Mouse (Mus musculus): ENCODE measurements at regions not wholly inside any gene's neighbourhood (a gene's known extent, or its start where the extent isn't known, plus 50 kb on each side); places are given as distances from the start of the nearest gene placed in this dataset.

- Histone ChIP-seq H3K27me3 (ENCODE audit: control insufficient read depth, insufficient read depth, low read length) (no peaks in the 10 kb centered on the region), H3K4me1 (ENCODE audit: control insufficient read depth, insufficient read depth) (no peaks in the 10 kb centered on the region), H3K9me3 (replicated peaks; ENCODE audit: control insufficient read depth, low read length) (no peaks in the 10 kb centered on the region), H3K9ac (replicated peaks; ENCODE audit: low read depth, low read length) (no peak overlapping the region), H3K36me3 (replicated peaks; ENCODE audit: control insufficient read depth, insufficient read depth, low read length) (no peaks in the 10 kb centered on the region), H3K4me3 (ENCODE audit: low read depth, low read length) (no peak overlapping the region), H3K27ac (ENCODE audit: low read depth) (no peak overlapping the region), H3K4me2 (ENCODE audit: low read depth, low read length) (no peak overlapping the region)
- ATAC-seq (ENCODE audit: insufficient read depth, low read depth) = no peak
- TF ChIP-seq CTCF (IDR thresholded peaks at IDR 0.05; ENCODE audit: low read depth) = no peak
- no peak for TF ChIP-seq EP300 (IDR thresholded peaks at IDR 0.05; ENCODE audit: low read depth)
- 71% methylated on average over 3 of the region's 3 CpGs for WGBS
- DNase-seq (ENCODE audit: low spot score) = no peak
These were observed 87.6 kb downstream of the Rpl10-ps3 start for GRCm38 (mm10) chr9:50257162-50257561.

- 61% methylated on average over 5 of the region's 5 CpGs for whole genome bisulfite sequencing
- DNase-seq (ENCODE audit: low spot score) (no peak), ATAC-seq (ENCODE audit: insufficient read depth, low read depth) (no peak)
- Histone ChIP-seq H3K4me1 (ENCODE audit: control insufficient read depth, insufficient read depth) (no peaks in the 10 kb centered on the region), H3K36me3 (replicated peaks; ENCODE audit: control insufficient read depth, insufficient read depth, low read length) (no peaks in the 10 kb centered on the region), H3K9ac (replicated peaks; ENCODE audit: low read depth, low read length) (no peak overlapping the region), H3K27ac (ENCODE audit: low read depth) (no peak overlapping the region), H3K4me2 (ENCODE audit: low read depth, low read length) (no peak overlapping the region), H3K4me3 (ENCODE audit: low read depth, low read length) (no peak overlapping the region), H3K27me3 (ENCODE audit: control insufficient read depth, insufficient read depth, low read length) (no peaks in the 10 kb centered on the region), H3K9me3 (replicated peaks; ENCODE audit: control insufficient read depth, low read length) (no peaks in the 10 kb centered on the region)
- TF ChIP-seq CTCF (IDR thresholded peaks at IDR 0.05; ENCODE audit: low read depth) = no peak
- no peak for TF ChIP-seq EP300 (IDR thresholded peaks at IDR 0.05; ENCODE audit: low read depth)
These were observed 99.6 kb downstream of the Rpl10-ps3 start for GRCm38 (mm10) chr9:50244982-50245671.

GRCm38 (mm10) chr9:50240923-50241322 is 103.8 kb downstream of the Rpl10-ps3 start:
- Histone ChIP-seq H3K27me3 (ENCODE audit: control insufficient read depth, insufficient read depth, low read length) (no peaks in the 10 kb centered on the region), H3K27ac (ENCODE audit: low read depth) (no peak overlapping the region), H3K4me3 (ENCODE audit: low read depth, low read length) (no peak overlapping the region), H3K36me3 (replicated peaks; ENCODE audit: control insufficient read depth, insufficient read depth, low read length) (no peaks in the 10 kb centered on the region), H3K9me3 (replicated peaks; ENCODE audit: control insufficient read depth, low read length) (no peaks in the 10 kb centered on the region), H3K4me2 (ENCODE audit: low read depth, low read length) (no peak overlapping the region), H3K9ac (replicated peaks; ENCODE audit: low read depth, low read length) (no peak overlapping the region), H3K4me1 (ENCODE audit: control insufficient read depth, insufficient read depth) (no peaks in the 10 kb centered on the region)
- ATAC-seq (ENCODE audit: insufficient read depth, low read depth) (no peak), DNase-seq (ENCODE audit: low spot score) (no peak)
- 56% methylated on average over 8 of the region's 8 CpGs for WGBS
- TF ChIP-seq EP300 (IDR thresholded peaks at IDR 0.05; ENCODE audit: low read depth) (no peak), CTCF (IDR thresholded peaks at IDR 0.05; ENCODE audit: low read depth) (no peak)

- DNase-seq (ENCODE audit: low spot score) = no peak
- 42% methylated on average over 1 of the region's 1 CpGs for WGBS
- H3K4me2 ChIP-seq (ENCODE audit: low read depth, low read length) = no peak overlapping the region
- H3K27ac ChIP-seq (ENCODE audit: low read depth) = no peak overlapping the region
- no peak overlapping the region for H3K4me3 ChIP-seq (ENCODE audit: low read depth, low read length)
- no peak for ATAC-seq (ENCODE audit: insufficient read depth, low read depth)
- H3K36me3 ChIP-seq (replicated peaks; ENCODE audit: control insufficient read depth, insufficient read depth, low read length) = no peaks in the 10 kb centered on the region
- H3K27me3 ChIP-seq (ENCODE audit: control insufficient read depth, insufficient read depth, low read length) = no peaks in the 10 kb centered on the region
- no peak for TF ChIP-seq EP300 (IDR thresholded peaks at IDR 0.05; ENCODE audit: low read depth)
- no peak for TF ChIP-seq CTCF (IDR thresholded peaks at IDR 0.05; ENCODE audit: low read depth)
- H3K9ac ChIP-seq (replicated peaks; ENCODE audit: low read depth, low read length) = no peak overlapping the region
- H3K9me3 ChIP-seq (replicated peaks; ENCODE audit: control insufficient read depth, low read length) = no peaks in the 10 kb centered on the region
- H3K4me1 ChIP-seq (ENCODE audit: control insufficient read depth, insufficient read depth) = no peaks in the 10 kb centered on the region
These were observed 108.9 kb downstream of the Rpl10-ps3 start for GRCm38 (mm10) chr9:50235908-50236307.

DNA sequence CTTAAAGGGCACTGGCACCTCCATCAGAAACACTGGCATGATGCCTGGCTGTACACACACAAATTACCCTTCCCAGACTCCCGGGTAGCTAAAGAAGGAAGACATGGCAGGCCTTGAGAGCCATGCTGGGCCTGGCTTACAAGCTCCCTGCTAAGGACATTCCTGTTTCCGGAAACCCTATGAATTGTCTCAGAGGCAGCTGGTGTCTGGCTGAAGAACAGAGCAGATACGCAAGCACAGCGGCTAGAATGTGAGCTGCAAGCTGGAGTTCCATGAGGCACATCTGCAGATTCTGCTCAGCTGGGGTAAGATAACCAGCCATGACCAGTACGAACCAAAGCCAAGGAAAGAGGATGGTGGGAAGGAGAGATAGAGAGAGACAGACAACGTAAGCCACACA is 110.1 kb downstream of the Rpl10-ps3 start:
- H3K36me3 ChIP-seq (replicated peaks; ENCODE audit: control insufficient read depth, insufficient read depth, low read length) = no peaks in the 10 kb centered on the region
- H3K27me3 ChIP-seq (ENCODE audit: control insufficient read depth, insufficient read depth, low read length) = no peaks in the 10 kb centered on the region
- DNase-seq (ENCODE audit: low spot score) = no peak
- TF ChIP-seq CTCF (IDR thresholded peaks at IDR 0.05; ENCODE audit: low read depth) (no peak), EP300 (IDR thresholded peaks at IDR 0.05; ENCODE audit: low read depth) (no peak)
- H3K27ac ChIP-seq (ENCODE audit: low read depth) = no peak overlapping the region
- no peak for ATAC-seq (ENCODE audit: insufficient read depth, low read depth)
- no peak overlapping the region for H3K4me2 ChIP-seq (ENCODE audit: low read depth, low read length)
- 68% methylated on average over 6 of the region's 6 CpGs for WGBS
- no peak overlapping the region for H3K9ac ChIP-seq (replicated peaks; ENCODE audit: low read depth, low read length)
- no peaks in the 10 kb centered on the region for H3K4me1 ChIP-seq (ENCODE audit: control insufficient read depth, insufficient read depth)
- no peak overlapping the region for H3K4me3 ChIP-seq (ENCODE audit: low read depth, low read length)
- no peaks in the 10 kb centered on the region for H3K9me3 ChIP-seq (replicated peaks; ENCODE audit: control insufficient read depth, low read length)

DNA sequence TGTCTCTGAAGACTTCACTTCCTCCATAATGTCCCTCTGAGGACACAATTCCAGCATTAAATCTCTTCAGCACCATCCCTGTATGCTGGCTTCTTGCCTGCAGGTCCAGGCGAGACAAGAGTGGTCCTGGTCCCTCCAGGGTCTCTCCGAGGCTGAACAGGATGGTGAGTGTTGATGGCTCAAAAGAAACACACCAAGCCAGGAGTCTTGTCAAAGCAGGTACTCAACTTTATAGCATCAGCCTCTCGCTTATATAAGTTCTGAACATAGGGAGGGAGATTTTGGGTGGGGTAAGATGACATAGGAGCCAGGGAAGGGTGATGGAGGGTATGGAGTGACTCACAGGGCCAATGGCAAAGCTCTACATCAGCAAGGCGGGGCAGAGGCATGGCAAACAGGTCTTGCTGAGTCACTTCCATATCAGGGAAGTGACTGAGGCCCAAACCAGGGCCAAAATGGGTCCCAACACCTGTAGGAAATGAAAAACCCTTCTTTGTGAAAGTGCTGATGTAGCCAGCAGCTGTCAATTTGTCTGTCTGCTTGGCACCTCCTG is 111.7 kb downstream of the Rpl10-ps3 start:
- Histone ChIP-seq H3K27me3 (ENCODE audit: control insufficient read depth, insufficient read depth, low read length) (no peaks in the 10 kb centered on the region), H3K9me3 (replicated peaks; ENCODE audit: control insufficient read depth, low read length) (no peaks in the 10 kb centered on the region), H3K4me3 (ENCODE audit: low read depth, low read length) (no peak overlapping the region), H3K36me3 (replicated peaks; ENCODE audit: control insufficient read depth, insufficient read depth, low read length) (no peaks in the 10 kb centered on the region), H3K4me1 (ENCODE audit: control insufficient read depth, insufficient read depth) (no peaks in the 10 kb centered on the region), H3K4me2 (ENCODE audit: low read depth, low read length) (no peak overlapping the region), H3K9ac (replicated peaks; ENCODE audit: low read depth, low read length) (no peak overlapping the region), H3K27ac (ENCODE audit: low read depth) (no peak overlapping the region)
- WGBS = 66% methylated on average over 4 of the region's 4 CpGs
- no peak for TF ChIP-seq EP300 (IDR thresholded peaks at IDR 0.05; ENCODE audit: low read depth)
- TF ChIP-seq CTCF (IDR thresholded peaks at IDR 0.05; ENCODE audit: low read depth) = no peak
- DNase-seq (ENCODE audit: low spot score) (no peak), ATAC-seq (ENCODE audit: insufficient read depth, low read depth) (no peak)
